Mouse (Mus musculus) midbrain, embryonic 14.5 days (tissue): ENCODE results near the gene Dpm2. TPM values are rescaled to one million over a fixed set of nuclear protein-coding genes. Genes with fewer than 3 reads are reported as not detected.

Experiments used
- ATAC-seq: fragments of 200-750 bp; cut with Nextera tagmentation; 2 replicates; pipeline ENCODE4 v1.8.0; 2017; ENCODE audit warnings: moderate number of reproducible peaks, moderate library complexity; ENCODE audit not compliant: low FRiP score, low TSS enrichment
- DNase-seq: peaks from one replicate; pipeline ENCODE4 v3.0.0-alpha.2; 2015
- H3K27ac ChIP-seq: fragments of 300-500 bp; sonication (generic); replicated peaks from 2 replicates; pipeline ENCODE4 v1.5.1; 2014; ENCODE audit warnings: mild to moderate bottlenecking, low read depth, low read length, moderate library complexity
- H3K27me3 ChIP-seq: fragments of 300-500 bp; sonication (generic); 2 replicates; pipeline ENCODE4 v1.6.1; 2014; ENCODE audit warnings: low read length, control low read depth, mixed read lengths; ENCODE audit not compliant: control insufficient read depth, insufficient read depth
- H3K36me3 ChIP-seq: fragments of 300-500 bp; sonication (generic); 2 replicates; pipeline ENCODE4 v1.6.1; 2014; ENCODE audit warnings: low read length, control low read depth; ENCODE audit not compliant: control insufficient read depth, insufficient read depth
- H3K4me1 ChIP-seq: fragments of 300-500 bp; sonication (generic); 2 replicates; pipeline ENCODE4 v1.6.1; 2014; ENCODE audit warnings: mild to moderate bottlenecking, antibody characterized with exemption, low read length, control low read depth; ENCODE audit not compliant: control insufficient read depth, insufficient read depth
- H3K4me2 ChIP-seq: fragments of 300-500 bp; sonication (generic); 2 replicates; pipeline ENCODE4 v1.6.1; 2014; ENCODE audit warnings: mild to moderate bottlenecking, low read length, moderate library complexity
- H3K4me3 ChIP-seq: fragments of 300-500 bp; sonication (generic); replicated peaks from 2 replicates; pipeline ENCODE4 v1.5.1; 2014; ENCODE audit warnings: low read depth, low read length
- H3K9ac ChIP-seq: fragments of 300-500 bp; sonication (generic); replicated peaks from 2 replicates; pipeline ENCODE4 v1.6.1; 2014; ENCODE audit warnings: mild to moderate bottlenecking, low read length, moderate library complexity
- H3K9me3 ChIP-seq: fragments of 300-500 bp; sonication (generic); 2 replicates; pipeline ENCODE4 v1.6.1; 2016; ENCODE audit warnings: low read length, control low read depth, mixed read lengths; ENCODE audit not compliant: control insufficient read depth
- WGBS: fragments of 180-500 bp; shearing (Covaris S2); extraction: QIAGEN DNeasy Blood & Tissue Kit; methylation state at CpG from one replicate; pipeline ENCODE4 v1.1.7; 2014; 5-methylcytosine and 5-hydroxymethylcytosine counted together
- polyA plus RNA-seq: library from polyadenylated mRNA; unstranded; fragments of >200 nt; fragmentation: Nextera tagmentation; extraction: Ambion mirVana; gene quantifications from 2 replicates; pipeline ENCODE4 v1.2.1, GENCODE M21; 2014

Gene Dpm2
- polyA plus RNA-seq, 1 experiment from 2014 or later, result 138 TPM

DNA sequence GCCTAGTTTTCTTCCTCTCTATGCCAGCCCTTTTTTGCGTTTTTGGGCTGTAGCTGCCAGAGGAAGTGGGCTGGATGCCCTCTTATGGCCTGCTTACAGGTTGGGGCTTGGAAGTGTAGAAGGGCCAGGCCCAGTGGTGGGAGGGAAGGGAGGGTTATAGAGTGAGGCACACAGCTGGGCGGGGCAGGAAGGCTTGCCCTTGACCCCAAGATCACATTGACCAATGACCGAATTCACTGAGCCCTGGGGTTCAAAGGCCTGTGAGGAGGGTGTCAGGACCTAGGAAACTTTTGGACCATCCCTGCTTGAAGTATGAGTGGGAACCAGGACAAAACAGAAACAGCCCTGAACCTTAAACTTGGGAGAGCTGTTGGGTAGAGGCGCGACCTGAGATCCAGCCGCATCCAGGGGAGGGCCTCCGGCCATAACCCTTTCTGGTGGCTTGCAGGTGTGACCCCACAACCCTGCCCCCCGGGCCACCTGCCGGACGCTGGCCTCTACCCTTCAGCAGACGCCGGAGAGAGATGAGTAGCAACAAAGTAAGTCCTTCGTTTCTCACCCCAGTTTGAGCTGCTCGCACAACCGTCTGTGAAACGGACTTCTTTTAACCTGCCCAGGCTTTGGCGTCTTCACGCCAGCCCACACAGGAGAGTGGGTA, 38.2 kb downstream of the Dpm2 start:
- Histone ChIP-seq H3K9ac (no peak overlapping the region; the same call in 1 of the 2 replicates), H3K27me3 (no peaks in the 10 kb centered on the region), H3K9me3 (no peaks in the 10 kb centered on the region), H3K4me1 (peaks cover 5% of the 10 kb centered on the region; the same call in 1 of the 2 replicates), H3K4me3 (no peak overlapping the region), H3K4me2 (peak overlapping the region; percentile 86), H3K36me3 (no peaks in the 10 kb centered on the region), H3K27ac (no peak overlapping the region)
- no peak for ATAC-seq
- no peak for DNase-seq
- 45% methylated on average over 18 of the region's 18 CpGs for WGBS

DNA sequence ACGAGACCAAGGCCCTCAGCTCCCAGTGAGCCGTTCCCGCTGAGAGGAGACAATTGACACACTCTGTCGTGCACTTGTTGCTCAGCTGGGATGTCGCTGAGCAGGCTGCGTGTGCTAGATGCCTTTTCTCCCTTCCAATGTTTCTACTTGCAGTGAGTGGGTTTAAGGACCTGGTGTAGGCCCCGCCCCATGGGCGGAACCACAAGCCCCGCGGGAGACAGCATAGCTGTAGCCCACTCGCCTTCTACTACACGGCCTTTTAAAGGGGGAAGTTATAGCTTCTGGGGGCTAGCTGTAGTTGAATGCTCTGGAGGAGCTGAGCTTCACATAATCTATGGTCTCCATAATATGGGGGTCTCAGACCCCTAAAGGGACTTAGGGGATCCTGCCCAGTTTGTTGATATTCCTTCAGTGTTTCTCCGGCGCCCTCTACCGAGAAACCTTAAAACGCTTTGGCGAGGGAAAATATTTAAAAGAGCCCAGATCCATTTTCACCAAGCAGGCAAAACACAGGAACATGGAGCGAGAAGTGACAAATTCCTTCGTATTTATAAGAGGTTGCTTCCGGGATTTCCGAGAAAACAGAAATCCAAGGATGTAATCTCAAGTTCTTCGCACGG, 40.1 kb downstream of the Dpm2 start:
- Histone ChIP-seq H3K4me1 (peaks cover 5% of the 10 kb centered on the region; the same call in 1 of the 2 replicates), H3K36me3 (no peaks in the 10 kb centered on the region; the same call in 1 of the 2 replicates), H3K27me3 (no peaks in the 10 kb centered on the region), H3K9me3 (no peaks in the 10 kb centered on the region), H3K9ac (no peak overlapping the region), H3K27ac (no peak overlapping the region), H3K4me3 (peak overlapping the region; percentile 23), H3K4me2 (peak overlapping the region; percentile 44)
- 18% methylated on average over 23 of the region's 23 CpGs for WGBS
- ATAC-seq, result no peak
- DNase-seq, result peak; percentile 60

DNA sequence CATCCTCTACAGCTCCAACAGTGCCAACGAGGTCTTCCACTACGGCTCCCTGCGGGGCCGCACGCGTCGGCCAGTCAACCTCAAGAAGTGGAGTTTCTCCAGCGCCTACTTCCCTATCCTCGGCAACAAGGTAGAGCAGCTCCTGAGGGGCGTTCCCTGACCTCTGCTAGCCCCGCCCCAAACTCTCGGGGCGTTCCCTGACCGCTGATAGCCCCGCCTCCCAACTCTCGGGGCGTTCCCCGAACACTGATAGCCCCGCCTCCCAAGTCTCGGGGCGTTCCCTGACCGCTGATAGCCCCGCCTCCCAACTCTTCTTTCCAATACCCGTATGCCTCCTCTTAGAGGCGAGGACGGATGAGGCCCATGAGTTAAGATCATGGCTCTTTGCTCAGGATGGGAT, 41.6 kb downstream of the Dpm2 start:
- peaks cover 5% of the 10 kb centered on the region; the same call in 1 of the 2 replicates for H3K4me1 ChIP-seq
- no peaks in the 10 kb centered on the region for H3K9me3 ChIP-seq
- WGBS, result 70% methylated on average over 26 of the region's 26 CpGs
- no peak overlapping the region for H3K9ac ChIP-seq
- DNase-seq, result no peak
- no peaks in the 10 kb centered on the region for H3K27me3 ChIP-seq
- no peak overlapping the region for H3K27ac ChIP-seq
- H3K4me3 ChIP-seq, result no peak overlapping the region
- no peak for ATAC-seq
- no peak overlapping the region for H3K4me2 ChIP-seq
- H3K36me3 ChIP-seq, result no peaks in the 10 kb centered on the region; the same call in 1 of the 2 replicates

DNA sequence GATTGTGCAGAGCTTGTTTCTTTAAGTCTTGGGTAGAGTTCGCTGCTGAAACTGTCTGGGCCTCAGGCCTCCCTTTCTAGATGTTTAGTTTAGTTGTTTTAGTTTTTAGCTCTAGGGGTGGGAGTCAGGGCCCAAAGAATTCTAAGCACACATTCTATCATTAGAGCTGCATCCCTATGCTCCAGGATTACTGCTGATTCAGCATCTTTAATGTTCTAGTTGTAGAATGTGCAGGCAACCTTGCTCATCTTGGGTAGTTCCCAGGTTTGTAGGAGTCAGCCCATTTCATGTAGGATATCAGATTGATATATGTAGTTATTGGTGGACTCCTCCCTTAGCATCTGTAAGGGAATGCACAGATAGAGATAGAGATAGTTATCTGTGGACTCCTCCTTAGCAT, 46.5 kb downstream of the Dpm2 start:
- Histone ChIP-seq H3K4me3 (no peak overlapping the region), H3K4me1 (peaks cover 14% of the 10 kb centered on the region; the same call in 1 of the 2 replicates), H3K27ac (no peak overlapping the region), H3K36me3 (no peaks in the 10 kb centered on the region; the same call in 1 of the 2 replicates), H3K9me3 (no peaks in the 10 kb centered on the region), H3K4me2 (no peak overlapping the region), H3K9ac (no peak overlapping the region), H3K27me3 (no peaks in the 10 kb centered on the region)
- WGBS, result 100% methylated on average over 1 of the region's 1 CpGs
- DNase-seq, result no peak
- no peak for ATAC-seq

DNA sequence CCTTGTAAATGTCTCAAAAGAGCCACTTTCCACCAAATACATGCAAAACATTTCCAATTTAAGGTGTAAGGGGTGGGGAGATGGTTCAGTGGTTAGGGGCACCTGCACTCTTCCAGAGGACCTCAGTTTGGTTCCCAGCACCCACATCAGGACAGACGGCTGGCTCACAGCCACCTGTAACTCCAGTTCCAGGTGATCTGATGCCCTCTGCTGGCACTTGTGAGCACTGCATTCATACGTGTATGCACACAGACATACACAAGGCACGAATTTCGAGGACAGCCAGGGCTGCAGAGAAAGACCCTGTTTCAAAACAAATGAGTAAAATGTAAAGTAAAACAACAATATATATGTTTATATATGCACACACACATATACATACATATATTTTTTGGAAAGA, 46.9 kb downstream of the Dpm2 start:
- no peaks in the 10 kb centered on the region; the same call in 1 of the 2 replicates for H3K36me3 ChIP-seq
- no peaks in the 10 kb centered on the region for H3K9me3 ChIP-seq
- H3K27me3 ChIP-seq, result no peaks in the 10 kb centered on the region
- H3K27ac ChIP-seq, result no peak overlapping the region
- ATAC-seq, result no peak
- DNase-seq, result no peak
- WGBS, result 92% methylated on average over 4 of the region's 4 CpGs
- H3K4me2 ChIP-seq, result no peak overlapping the region
- no peak overlapping the region for H3K9ac ChIP-seq
- H3K4me1 ChIP-seq, result peaks cover 14% of the 10 kb centered on the region; the same call in 1 of the 2 replicates
- H3K4me3 ChIP-seq, result no peak overlapping the region

DNA sequence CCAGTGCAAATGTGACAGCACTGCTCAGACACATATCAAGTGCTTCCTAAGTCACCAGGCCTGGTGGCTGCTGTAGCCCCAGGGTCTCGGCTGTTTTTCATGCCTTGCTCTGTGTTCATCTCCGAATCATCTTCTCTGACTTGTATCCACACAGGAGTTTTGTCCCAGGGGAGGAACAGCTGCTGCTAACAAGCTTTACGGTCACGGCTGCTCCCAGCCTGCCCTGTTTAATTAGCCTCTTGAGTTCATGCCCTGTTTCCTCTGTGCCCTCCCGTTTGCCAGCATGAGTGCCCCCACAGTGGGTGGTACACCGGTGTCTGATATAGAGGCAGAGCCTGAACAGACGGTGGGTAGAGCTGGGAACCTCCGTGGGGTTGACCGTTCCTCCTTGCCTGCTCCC, 47.4 kb downstream of the Dpm2 start:
- Histone ChIP-seq H3K36me3 (no peaks in the 10 kb centered on the region; the same call in 1 of the 2 replicates), H3K4me1 (peaks cover 14% of the 10 kb centered on the region; the same call in 1 of the 2 replicates), H3K4me3 (no peak overlapping the region), H3K9ac (no peak overlapping the region), H3K9me3 (no peaks in the 10 kb centered on the region), H3K27me3 (no peaks in the 10 kb centered on the region), H3K27ac (peak overlapping the region; percentile 55), H3K4me2 (no peak overlapping the region)
- no peak for ATAC-seq
- DNase-seq, result peak; percentile 65
- WGBS, result 35% methylated on average over 9 of the region's 9 CpGs

DNA sequence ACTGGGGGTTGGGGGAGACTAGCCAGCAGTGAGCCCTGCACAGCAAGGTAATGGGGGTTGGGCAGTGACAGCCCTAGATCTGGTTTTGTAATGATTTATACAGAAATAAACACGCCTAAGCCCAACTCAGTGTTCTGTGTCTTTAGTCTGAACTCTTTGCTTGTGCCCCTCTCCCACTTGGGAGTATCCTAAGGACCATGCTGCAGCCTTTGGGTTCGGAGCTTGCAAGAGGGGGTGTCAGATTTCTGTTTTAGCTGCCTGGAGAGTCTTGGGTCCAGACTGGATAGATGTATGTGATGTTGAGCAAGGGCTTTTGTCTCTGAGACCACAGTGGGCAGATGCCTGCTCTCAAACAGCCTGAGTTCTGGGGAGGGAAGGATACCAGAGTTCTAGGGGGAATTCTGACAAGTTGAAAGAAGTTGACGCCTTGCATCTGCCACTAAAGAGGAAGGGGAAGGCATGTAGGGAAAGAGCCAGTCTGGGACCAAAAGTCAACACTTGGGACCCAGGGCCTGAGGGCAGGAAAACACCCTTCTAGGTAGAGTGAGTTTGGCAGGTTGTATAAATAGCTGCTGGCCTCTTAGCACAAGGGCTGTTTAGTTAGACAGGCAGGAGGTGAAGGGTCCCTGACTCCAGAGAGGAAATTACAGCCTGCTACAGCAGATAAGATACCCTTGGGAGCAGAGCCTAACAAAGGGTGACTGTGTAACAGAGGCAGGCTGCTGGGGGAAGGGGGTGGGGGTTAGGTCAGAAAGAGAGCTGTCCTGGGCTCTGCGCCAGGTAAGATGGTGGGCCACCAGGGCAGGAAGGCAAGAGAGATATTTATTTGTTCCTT, 50.2 kb downstream of the Dpm2 start:
- Histone ChIP-seq H3K36me3 (no peaks in the 10 kb centered on the region), H3K9me3 (no peaks in the 10 kb centered on the region), H3K27ac (peak overlapping the region; percentile 63), H3K9ac (no peak overlapping the region; the same call in 1 of the 2 replicates), H3K27me3 (no peaks in the 10 kb centered on the region), H3K4me1 (peaks cover 21% of the 10 kb centered on the region), H3K4me3 (no peak overlapping the region), H3K4me2 (no peak overlapping the region)
- ATAC-seq, result no peak
- DNase-seq, result peak; percentile 62
- 49% methylated on average over 4 of the region's 4 CpGs for WGBS

DNA sequence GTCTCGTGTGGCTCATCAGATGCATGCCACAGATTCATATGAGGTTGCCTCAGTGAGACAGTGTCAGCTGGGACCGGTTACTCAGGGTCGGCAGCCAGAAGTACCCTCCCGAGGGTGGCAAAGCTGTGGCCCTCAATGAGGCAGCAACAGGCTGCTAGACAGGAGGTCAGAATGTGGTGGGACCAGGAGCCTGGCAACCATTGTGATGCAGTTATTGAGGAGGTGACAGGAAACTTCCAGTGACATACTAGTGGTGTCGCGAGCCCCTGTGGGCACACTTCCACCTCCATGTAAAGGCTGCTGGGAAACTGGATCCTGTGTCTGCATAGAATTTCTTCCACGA, 50.8 kb downstream of the Dpm2 start, which contains the start of gene Ak1:
Ak1 (plus strand) TSS at position 242 of the 343 bp plus-strand sequence.
- 47% methylated on average over 7 of the region's 7 CpGs for WGBS
- H3K4me3 ChIP-seq, result no peak within 1 kb of the TSS
- H3K27me3 ChIP-seq, result no peaks in the 10 kb centered on the region
- H3K27ac ChIP-seq, result peak within 1 kb of the TSS; percentile 63
- no peak within 1 kb of the TSS; the same call in 1 of the 2 replicates for H3K9ac ChIP-seq
- H3K4me2 ChIP-seq, result no peak within 1 kb of the TSS
- ATAC-seq (no peak), DNase-seq (no peak)
- peaks cover 27% of the 10 kb centered on the region for H3K4me1 ChIP-seq
- H3K36me3 ChIP-seq, result no peaks in the 10 kb centered on the region
- no peaks in the 10 kb centered on the region for H3K9me3 ChIP-seq
